Mouse (Mus musculus) left cerebral cortex, adult 11 months (tissue): Measurements from ENCODE around the gene Gsx1.

Source experiments
- DNase-seq: peaks from one replicate; pipeline ENCODE4 v3.0.0; 2022; ENCODE audit warnings: low spot score

Gsx1 gene

DNA sequence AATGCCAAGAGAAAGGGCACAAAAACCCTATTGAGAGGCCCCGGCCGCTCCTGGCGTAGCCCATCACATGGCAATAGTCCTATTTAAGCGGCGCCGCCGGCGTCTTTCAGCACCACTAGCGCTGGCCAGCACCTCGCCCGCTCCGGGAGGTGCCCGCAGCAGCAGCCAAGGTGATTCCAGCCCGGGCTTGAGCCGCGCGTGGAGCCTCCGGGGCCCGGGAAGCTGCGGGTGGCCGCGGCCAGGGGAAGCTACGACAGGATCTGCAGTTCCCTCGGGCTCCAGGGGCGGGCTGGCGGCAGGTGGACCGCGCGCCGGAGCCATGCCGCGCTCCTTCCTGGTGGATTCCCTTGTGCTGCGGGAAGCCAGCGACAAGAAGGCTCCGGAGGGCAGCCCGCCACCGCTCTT, at the start of gene Gsx1:
Gene Gsx1 (plus strand): TSS at position 126 of the 405 bp plus-strand sequence.
- no peak for DNase-seq

DNA sequence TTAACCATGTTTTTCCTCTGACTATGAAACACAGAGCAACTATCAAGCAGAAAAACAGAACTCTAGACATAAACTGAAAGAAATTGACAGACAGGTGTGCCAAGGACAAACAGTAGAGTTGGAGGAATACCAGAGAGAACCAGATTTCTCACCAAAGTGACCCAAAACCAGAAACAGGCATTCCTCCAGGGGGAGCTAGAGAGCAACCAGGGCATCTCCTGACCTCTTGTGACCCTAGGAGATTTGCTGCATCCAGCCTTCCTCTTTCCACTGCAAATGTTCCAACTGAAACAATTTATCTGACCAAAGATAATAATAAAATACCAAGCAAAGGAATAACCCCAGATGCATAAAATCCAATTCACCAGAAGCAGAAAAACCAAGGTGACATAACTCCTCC, 41.2 kb upstream of the Gsx1 start:
- no peak for DNase-seq

DNA sequence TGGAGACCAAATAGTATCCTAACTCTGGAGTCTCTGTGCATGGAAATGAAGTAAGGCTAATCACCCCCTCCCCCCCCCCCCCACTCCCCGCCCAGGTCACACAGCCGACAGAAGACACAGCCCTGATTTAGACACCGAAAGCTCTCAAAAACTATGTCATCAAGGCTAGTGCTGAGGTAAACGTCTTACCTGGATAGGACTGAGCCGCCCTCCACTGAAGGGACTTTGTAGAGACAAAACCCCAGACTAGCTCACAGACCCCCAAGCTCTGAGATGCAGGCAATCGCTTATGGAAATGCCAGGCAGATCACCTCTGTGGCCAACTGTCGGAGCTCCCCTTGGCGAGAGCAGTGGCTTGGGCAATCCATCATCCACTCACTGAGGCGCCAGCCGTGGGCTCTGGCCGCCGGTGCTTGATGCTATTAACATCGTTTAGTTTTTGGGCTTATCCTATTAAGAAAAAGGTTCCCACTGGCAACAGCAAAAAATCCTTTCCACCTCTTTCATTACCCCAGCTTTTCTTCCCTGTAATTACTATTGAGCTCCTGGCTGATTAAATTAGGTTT, 33.6 kb upstream of the Gsx1 start:
- DNase-seq, result no peak

DNA sequence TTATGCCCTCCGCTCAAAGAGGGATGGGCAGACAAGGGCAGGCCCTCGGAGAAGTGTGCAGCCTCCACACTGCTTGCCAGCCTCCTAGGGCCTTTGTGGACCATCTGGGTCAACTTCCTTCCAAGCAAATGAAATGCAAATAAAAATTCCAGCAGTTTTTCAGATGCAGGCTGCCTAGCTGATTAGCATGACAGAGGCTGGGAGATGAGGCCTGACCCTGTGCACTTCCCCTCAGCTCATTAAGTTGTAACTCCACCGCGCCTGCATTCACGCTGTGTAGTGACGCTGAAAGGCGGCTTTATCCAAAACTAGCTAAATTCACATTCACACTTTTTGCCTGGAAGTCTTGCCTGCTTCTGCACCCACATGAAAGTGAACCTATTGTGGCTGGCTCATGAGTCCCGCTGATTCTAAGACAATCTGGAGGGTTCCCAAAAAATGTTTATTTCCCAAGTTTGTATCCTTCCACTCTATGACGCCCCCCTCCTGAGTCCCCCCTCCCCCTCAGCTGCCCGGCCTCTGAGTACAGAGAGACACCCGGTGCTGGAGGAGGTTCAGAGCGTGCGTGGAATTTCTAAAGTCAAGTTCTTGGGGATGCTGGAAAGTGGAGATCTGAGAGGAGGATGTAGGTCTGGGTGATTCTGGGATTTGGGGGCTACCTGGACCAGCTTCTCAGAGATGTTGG, 32.9 kb upstream of the Gsx1 start:
- no peak for DNase-seq

DNA sequence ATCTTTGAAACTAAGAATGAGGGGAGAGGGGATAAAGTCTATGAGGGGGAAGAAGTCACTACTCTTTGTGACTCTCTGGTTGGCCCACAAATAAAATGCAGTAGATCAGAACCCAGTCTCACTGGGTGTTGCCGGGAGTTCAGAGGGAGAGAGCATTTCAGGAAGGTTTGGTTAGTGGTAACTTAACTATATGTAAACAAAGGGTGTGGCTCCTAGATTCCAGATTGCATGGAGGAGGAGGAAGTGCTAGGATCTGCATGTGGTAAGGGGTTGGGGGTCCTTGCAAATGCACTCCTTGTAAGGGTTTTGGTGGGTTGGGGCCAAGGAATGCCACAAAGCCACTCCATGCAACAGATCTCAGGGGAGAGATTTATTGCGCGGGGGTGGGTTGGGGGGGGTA, 32.1 kb upstream of the Gsx1 start:
- DNase-seq, result no peak

DNA sequence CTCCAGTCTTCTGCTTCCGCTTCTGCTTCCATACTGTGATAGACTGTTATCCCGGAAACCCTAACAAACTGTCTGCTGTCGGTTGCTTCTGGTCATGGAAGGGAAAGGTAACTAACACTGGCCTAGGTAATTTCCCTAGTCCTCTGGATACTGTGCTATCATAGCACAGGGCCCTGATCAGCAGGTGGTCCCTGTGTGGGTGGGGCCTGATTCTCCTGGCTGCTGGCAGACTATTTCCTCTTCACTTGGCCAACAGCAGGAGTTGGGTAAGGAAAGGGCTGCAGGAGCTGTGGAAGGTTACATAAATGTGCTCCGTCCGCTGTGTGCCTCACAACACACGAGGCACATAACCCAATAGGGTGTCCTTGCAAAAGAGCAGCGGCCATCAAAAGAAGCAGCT, 31.1 kb upstream of the Gsx1 start:
- no peak for DNase-seq

DNA sequence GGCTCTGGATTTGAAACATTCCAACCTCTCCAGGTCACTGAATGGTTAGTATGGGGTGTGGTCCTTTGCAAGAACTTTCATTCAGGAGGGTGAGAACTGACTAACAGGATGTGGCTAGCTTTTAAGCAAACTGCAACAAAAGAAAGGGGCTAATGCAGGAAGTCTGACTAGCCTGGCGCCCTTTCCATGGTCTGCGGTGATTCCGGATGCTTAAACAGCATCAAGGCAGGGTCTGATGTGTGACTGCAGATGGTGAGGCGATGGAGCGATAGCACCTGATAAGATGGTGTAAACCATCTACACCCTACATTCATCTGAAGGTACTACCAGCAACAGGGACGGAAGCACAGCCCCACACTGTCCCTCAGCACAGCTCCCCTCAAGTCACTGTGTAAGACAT, 29.2 kb upstream of the Gsx1 start:
- no peak for DNase-seq

DNA sequence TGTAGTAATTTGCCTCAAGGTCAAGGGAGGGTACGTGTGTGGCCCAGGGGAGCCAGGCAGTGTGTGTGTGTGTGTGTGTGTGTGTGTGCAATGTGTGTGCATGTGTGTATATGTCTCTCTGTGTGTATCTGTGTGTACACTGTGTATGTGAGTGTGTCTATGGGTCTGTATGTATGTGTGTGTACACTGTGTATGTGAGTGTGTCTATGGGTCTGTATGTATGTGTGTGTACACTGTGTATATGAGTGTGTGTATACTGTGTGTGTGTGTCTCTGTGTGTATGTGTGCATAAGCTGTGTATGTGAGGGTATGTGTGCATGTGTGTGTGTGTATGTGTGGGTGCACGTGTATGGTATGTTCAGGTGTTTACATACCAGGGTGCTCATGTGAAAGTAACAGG, 28.7 kb upstream of the Gsx1 start:
- DNase-seq, result no peak

DNA sequence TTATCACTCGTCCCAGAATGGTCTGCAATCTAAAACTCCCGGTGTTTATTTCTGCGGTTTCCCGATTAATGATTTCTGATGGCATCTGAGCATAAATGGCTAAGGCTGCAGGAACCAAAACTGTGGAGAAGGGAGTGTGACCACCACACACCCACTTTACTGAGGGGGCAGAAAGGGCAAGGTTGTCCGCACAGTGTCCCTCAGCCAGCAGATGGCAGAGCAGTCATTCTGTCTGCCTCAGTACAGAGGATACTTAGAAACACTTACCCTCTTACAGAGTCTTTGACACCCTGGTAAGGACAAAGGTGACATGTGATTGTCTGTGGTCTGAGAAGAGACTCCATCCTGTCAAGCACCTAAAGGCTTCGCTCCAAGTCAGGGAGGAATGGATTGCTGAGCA, 23.4 kb upstream of the Gsx1 start:
- DNase-seq, result no peak

DNA sequence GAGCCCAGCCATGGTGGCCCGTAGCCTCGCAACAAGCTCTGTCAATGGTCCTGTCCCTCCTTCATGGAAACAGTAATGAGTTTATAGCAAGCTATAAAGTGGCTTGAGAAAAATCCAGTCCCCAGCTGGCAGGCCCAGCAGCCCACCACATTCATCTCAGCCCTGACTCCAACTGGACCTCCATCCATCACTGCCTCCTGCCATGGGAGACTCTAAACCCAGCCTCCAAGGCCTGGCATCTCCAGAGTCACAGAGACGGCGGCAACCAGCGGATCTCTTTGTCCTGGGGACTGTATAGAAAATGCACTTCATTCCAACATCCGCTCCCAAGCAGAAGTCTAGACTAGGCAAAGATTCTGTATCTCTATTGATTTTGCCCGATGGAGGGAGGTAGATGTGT, 18.4 kb upstream of the Gsx1 start:
- no peak for DNase-seq

DNA sequence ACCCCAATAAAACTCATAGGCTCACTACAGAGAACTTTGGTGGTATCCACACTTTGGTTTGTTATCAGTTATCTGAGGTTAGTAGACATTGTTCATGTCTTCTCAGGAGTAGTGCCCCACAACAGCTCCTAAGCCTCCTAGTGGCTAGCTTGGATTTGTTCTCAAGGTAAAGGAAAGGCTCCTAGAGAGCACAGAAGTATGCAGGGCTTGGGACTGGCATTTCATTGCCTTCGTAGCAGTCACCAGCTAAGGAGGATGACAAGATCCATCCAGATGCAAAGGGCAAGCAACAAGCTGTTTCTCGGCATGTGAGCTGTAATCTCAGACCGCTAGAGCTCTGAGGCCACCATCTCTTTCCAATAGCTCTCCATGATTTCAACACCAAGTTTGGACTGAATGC, 14.4 kb upstream of the Gsx1 start:
- no peak for DNase-seq

DNA sequence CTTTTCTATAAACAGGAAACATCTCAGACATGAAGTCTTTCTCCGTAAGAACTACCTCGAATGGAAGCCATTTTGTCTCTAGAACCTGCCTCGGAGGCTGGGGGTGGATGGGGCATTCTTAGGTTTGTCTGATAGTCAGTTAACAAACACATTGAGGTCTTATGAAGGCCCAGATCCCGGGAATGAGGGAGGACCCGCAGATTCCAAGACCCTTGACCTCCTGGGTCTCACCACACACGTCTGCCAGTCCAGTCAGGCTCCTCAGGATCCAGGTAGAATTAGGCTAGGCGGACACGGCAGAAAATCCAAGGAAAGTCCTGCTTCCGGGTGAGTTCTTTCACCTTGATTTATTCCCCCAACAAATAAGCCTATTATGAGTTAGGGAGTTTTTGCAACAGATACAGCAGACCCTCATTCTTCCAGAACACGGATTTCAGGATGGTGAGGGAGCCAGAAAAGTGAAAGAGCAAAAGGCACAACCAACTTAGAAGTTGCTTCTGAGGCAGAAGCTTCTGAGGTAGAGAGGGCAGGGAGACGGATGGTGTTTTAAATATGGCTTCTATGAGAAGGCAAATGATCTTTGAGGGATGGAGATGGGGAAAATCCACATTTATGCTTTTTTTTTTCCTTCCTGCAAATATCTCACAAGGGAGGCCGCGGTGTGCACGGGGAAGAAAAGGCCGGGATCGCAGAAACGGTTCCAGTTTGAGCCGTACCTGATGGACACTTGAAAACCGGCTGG, 3.2 kb upstream of the Gsx1 start:
- DNase-seq, result no peak

DNA sequence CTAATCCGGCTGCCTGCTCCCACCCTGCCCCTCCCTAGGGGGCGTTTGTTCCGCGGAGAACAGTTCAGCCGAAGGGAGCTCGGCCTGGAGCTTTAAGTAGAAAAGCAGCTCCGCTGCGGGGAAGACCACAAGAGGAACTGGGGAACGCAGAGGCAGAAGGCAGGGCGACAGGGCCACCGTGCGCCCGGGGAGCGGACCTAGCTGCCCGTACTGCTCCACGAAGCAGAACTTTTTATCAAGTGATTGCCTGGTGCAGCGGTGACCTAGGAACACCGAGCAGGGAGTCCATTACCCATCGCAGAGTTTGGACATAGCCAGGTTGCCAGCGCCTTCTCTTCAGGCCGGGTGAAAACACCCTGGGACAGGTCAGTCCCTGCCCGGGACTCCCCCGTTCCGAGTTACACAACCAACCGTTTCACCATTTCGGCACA, 2.5 kb upstream of the Gsx1 start:
- DNase-seq, result no peak

DNA sequence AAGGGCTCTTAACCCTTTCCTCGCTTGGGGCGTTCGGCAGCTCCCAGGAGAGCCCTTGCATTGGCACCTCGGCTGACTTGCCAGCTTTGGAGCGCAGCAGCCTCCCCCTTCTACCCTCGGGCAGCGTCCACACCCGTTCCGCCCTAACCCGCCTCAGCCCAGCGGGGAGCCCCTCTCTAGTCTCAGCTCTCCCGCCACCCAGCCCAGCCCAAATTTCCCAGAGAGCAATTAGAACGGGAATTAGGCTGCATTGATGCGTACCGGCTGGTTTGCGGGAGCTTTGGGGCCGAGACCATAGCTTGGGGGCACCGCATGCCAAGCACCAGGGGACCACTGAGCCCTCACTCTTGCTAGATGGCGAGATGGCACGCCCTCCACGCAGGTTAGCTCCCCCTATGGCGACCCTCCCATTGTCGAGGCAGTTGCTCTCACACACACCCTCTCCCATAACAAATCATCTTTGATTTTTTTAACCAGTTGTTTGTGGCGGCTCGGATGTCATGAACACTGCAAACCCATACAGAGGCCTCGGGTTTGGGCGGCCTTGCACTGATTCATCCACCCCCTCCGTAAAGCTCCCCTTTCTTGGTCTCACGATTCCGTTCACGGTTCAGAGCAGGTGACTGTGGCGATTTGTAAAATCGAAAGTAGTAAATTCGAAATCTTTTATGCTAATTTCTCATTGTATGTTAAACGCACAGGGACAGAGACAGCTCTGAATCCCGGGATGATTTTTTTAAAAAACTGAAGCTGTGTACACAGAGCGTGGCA, 1.5 kb upstream of the Gsx1 start:
- no peak for DNase-seq

DNA sequence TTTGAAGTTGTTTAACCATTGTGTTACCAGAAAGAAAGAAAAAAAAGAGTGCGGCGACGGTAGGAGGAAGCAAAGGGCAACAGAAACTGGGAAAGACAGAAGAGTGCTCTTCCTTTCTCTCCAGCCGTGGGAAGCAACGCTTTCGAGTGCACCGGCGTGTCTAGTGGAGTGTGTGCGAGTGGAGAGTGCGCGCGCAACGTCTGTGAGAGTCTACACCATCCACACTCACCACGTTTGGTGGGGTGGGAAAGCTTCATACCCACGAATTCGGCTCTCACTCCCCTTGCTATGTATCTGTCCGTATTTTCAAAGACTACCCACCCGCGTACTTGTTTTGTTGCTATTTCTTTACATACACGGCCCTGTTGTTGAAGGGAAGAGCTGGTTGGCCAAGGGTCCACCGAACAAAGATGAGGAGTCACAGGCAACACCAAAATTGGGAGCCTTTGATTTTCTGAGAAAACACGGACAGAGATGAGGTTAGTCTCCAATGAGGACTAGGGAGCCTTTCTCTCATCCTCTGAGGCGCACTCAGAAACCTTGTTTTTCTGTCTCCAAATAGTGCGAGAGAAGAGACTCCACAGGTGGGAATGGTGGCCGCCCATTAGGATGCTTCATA, 835 bp upstream of the Gsx1 start:
- no peak for DNase-seq

DNA sequence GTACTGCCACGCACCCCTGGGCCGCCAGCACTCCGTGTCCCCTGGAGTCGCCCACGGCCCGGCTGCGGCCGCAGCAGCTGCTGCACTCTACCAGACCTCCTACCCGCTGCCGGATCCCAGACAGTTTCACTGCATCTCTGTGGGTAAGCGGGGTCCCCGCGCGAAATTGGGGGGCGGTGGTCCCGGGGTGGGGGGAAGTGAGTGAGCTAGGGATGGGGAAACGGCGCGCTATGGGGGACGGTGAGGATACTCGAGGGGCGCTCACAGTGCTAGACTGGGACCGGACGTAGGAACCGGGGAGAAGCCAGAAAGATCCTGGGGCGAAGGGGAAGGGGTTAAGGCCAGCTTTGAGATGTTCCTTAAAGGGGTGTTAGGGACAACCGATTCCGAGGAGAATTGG, 660 bp downstream of the Gsx1 start:
- DNase-seq, result no peak

DNA sequence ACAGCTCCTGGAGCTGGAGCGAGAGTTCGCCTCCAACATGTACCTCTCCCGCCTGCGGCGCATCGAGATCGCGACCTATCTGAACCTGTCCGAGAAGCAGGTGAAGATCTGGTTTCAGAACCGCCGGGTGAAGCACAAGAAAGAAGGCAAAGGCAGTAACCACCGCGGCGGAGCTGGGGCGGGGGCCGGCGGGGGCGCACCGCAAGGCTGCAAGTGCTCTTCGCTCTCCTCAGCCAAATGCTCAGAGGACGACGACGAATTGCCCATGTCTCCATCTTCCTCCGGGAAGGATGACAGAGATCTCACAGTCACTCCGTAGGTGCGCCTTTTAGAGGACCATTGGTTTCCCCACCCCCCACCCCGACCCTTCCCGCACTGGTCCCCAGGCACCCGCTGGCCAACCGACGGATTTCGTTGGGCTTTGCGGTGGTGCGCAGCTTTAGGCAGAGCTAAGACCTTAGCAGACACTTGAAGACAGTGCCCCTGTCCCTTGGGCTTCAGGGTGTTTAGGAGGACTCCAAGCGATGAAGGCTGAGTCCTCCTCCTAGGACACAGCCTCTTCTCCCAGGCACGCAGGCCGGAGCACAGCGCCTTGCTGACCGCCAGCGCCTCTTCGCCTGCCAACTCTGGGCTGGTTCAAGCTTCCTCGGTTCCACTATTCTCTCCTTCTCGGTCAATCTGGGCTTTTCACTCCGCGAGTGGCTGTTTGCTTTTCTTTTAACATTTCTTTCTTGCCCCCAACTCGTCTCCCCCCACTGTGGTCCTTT, 1.5 kb downstream of the Gsx1 start:
- no peak for DNase-seq

DNA sequence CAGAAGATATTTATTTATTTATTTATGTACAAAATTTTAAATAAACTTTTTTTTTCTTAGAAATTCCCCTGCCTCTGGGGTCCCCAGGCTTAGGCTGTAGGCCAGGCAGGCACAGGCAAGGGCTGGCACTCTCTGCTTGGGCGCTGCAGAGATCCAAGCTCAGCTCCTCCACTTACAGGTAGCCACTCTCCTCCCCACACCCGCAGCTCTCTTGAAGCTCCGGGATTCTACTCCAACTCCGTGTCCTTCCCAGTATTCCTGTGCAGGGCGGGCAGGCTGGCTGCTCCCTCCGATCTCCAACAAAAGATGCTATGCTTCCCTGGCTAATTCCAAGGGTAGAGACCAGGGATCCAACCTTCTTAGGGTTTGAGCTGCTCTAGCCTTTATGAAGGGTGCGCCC, 2.4 kb downstream of the Gsx1 start:
- DNase-seq, result no peak

DNA sequence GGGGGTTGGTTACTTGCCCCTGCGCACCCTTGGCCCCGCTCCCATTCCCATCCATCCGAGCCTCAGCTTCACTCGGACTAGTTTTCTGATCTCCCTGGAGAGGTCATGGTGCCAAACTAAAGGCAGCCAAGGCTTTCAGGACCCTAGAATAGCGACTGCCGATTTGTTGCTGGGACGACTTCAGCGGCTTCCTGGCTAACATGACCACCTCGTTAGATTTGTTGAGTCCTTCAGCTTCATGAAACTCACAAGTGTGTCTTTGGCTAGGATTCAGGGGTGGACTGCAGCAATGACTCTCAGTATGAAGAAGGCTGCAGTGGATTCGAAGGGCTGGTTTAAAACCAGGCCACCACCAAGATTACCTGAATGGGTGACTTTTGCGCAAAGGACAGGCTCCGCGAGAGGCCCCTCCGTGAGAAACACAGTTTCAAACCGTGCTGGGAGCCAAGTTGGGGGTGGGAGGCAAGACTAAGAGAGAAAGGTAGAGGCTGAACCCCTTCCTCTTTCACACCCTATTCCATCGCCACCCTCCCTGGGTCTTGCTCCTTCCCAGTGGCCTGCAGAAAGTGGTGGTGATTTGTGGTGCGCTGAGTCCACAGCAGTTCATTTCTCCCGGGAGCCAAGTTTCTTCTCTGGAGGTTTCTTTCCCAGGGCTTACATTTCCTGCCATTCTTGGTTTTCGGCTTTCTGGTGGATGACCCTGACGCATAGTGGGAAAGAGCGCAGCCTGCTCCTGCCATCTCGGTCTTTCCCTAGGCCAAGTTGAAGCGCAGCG, 3.5 kb downstream of the Gsx1 start:
- no peak for DNase-seq

DNA sequence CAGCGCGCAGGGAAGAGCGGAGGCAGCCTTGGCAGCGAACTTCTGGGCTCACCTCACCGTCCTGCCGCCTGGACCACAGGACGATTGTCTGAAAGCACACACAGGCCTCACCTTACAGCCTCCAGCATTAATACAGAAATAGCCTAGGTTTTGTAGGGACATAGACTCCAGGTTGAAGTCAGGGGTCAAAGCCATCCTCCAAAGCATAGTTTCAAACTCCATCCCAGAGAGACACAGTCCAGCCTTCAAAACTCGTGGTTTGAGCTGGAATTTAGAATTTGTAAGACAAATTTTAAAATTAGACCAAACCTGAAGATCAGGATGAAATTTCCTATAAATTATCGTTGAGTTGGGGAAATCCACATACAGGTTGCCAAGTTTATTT, 4.1 kb downstream of the Gsx1 start:
- DNase-seq, result no peak

DNA sequence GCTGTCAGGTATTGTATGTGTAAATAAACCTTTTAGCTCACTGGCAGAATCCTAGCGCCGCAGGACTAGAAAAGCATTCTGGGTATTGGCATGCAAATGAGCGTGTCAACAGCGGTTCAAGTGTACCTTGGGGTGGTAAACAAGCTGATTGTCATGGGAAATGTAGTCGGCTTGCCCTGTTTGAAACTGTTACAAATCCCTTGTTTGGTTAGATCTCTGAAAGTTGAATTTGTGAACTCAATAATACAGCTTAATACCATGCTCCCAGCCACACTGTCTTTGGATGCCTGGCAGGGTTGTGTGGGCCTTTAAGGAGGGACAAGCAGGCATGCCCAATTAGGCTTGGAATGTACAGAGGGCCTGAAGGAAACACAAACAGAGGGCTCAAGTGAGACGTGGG, 16.4 kb downstream of the Gsx1 start:
- no peak for DNase-seq
